19 mouse cellular contexts compared by ENCODE assay signal in genomic region chr8:81824975-81825374, GRCm38 (mm10).
DNase-seq lines count a peak whose midpoint lies in the region; ATAC-seq and TF ChIP-seq lines count a peak whose summit lies in the region.
"Had no signal": no experiment of that assay in that cellular context is flagged by ENCODE, and none has a peak within 500 bp of the region (broad histone marks: within the 10 kb centered on the region; RNA-seq: fewer than 3 reads in every experiment).

No protein-coding gene starts in this region.

- H3K9ac ChIP-seq in kidney, embryonic 14.5 days (ENCODE audit: low read depth, low read length) = no peak overlapping the region
- H3K9ac ChIP-seq: hindbrain, embryonic 15.5 days had no signal

- intact Hi-C loops in gastrocnemius, adult 2 months (cut with DNase I) = no loop called here
- intact Hi-C loops in gastrocnemius, postnatal 14 days (cut with DNase I; ENCODE audit: low total_unique reads) = no loop called here

- no peak for ATAC-seq in kidney, embryonic 14.5 days (ENCODE audit: low FRiP score, low TSS enrichment)
- ATAC-seq: forebrain, embryonic 14.5 days; inflammation-experienced regulatory T-cells, adult 6 months; intestine, postnatal 0 days had no signal

- no peak for TF ChIP-seq CTCF in gastrocnemius, adult 2 months (IDR thresholded peaks at IDR 0.05)

- no peaks in the 10 kb centered on the region for H3K36me3 ChIP-seq in kidney, embryonic 14.5 days (ENCODE audit: control insufficient read depth, insufficient read depth, low read length)
- H3K36me3 ChIP-seq: embryonic facial prominence, embryonic 10.5 days; hindbrain, embryonic 15.5 days had no signal

- H3K27ac ChIP-seq in gastrocnemius, adult 2 months = peak overlapping the region; percentile 61
- H3K27ac ChIP-seq in kidney, embryonic 14.5 days (ENCODE audit: low read depth, low read length) = no peak overlapping the region
- H3K27ac ChIP-seq: embryonic facial prominence, embryonic 10.5 days; hindbrain, embryonic 15.5 days had no signal

- no peak overlapping the region for H3K4me2 ChIP-seq in kidney, embryonic 14.5 days (replicated peaks; ENCODE audit: low read depth, low read length)
- H3K4me2 ChIP-seq: heart, embryonic 11.5 days; hindbrain, embryonic 15.5 days had no signal

- H3K4me3 ChIP-seq in gastrocnemius, adult 2 months = no peak overlapping the region
- no peak overlapping the region for H3K4me3 ChIP-seq in kidney, embryonic 14.5 days (ENCODE audit: low read length)
- H3K4me3 ChIP-seq: embryonic facial prominence, embryonic 10.5 days; hindbrain, embryonic 15.5 days had no signal

- DNase-seq in gastrocnemius, adult 2 months = no peak
- no peak for DNase-seq in gastrocnemius, postnatal 14 days
- peak; percentile 13 for DNase-seq in kidney, postnatal 14 days
- DNase-seq in brain, embryonic 18.5 days (ENCODE audit: low read depth, low spot score) = peak; percentile 8
- no peak for DNase-seq in urinary bladder, adult 2 months (ENCODE audit: low spot score)
- DNase-seq: adrenal gland, adult 8-10 months; adrenal gland, postnatal 36 days; cerebellum, adult 2 months; cerebellum, postnatal 10 days; gastrocnemius, postnatal 36 days; heart, adult 11 months had no signal

- H3K27me3 ChIP-seq in kidney, embryonic 14.5 days (ENCODE audit: control insufficient read depth, insufficient read depth, low read length) = no peaks in the 10 kb centered on the region
- H3K27me3 ChIP-seq: CH12.LX; hindbrain, embryonic 15.5 days had no signal

- whole genome bisulfite sequencing in kidney, embryonic 14.5 days = 49% methylated on average over 2 of the region's 2 CpGs

- no peaks in the 10 kb centered on the region for H3K9me3 ChIP-seq in kidney, embryonic 14.5 days (ENCODE audit: control insufficient read depth, low read length)
- H3K9me3 ChIP-seq: embryonic facial prominence, embryonic 10.5 days; hindbrain, embryonic 15.5 days had no signal

- H3K4me1 ChIP-seq in kidney, embryonic 14.5 days (ENCODE audit: control insufficient read depth, insufficient read depth, low read length) = no peaks in the 10 kb centered on the region
- H3K4me1 ChIP-seq: embryonic facial prominence, embryonic 10.5 days; hindbrain, embryonic 15.5 days had no signal

Comparison
In these comparisons a context has a peak if more than half of its experiments do, and no peak if none do; other contexts are left out.
1. DNase-seq: peak in kidney, postnatal 14 days (single experiment) and brain, embryonic 18.5 days (single experiment); none in gastrocnemius, adult 2 months (single experiment), gastrocnemius, postnatal 14 days (single experiment) and urinary bladder, adult 2 months (single experiment).